Mouse (Mus musculus): ENCODE measurements around the gene Kcmf1. TPM values are rescaled to one million over a fixed set of nuclear protein-coding genes. Genes with fewer than 3 reads are reported as not detected.

The Kcmf1 gene
- polyA plus RNA-seq, 1 experiment from 2014 or later, result 28.4 TPM

GRCm38 (mm10) chr6:72895000-72895399 is 4.8 kb downstream of the Kcmf1 start:
- Histone ChIP-seq H3K4me1 (peaks cover 18% of the 10 kb centered on the region), H3K27ac (no peak overlapping the region), H3K4me2 (no peak overlapping the region), H3K27me3 (no peaks in the 10 kb centered on the region), H3K36me3 (ENCODE audit: poor library complexity, severe bottlenecking) (no peaks in the 10 kb centered on the region), H3K9ac (no peak overlapping the region), H3K4me3 (no peak overlapping the region), H3K9me3 (replicated peaks) (no peaks in the 10 kb centered on the region)
- no peak for ATAC-seq
- WGBS, result 86% methylated on average over 3 of the region's 3 CpGs

GRCm38 (mm10) chr6:72891238-72891637 is 8.5 kb downstream of the Kcmf1 start:
- Histone ChIP-seq H3K27me3 (no peaks in the 10 kb centered on the region), H3K9ac (no peak overlapping the region), H3K27ac (no peak overlapping the region), H3K4me1 (no peaks in the 10 kb centered on the region), H3K4me3 (no peak overlapping the region), H3K36me3 (ENCODE audit: poor library complexity, severe bottlenecking) (no peaks in the 10 kb centered on the region), H3K9me3 (replicated peaks) (no peaks in the 10 kb centered on the region), H3K4me2 (no peak overlapping the region)
- WGBS, result 89% methylated on average over 2 of the region's 2 CpGs
- ATAC-seq, result no peak

GRCm38 (mm10) chr6:72888655-72889054 is 11.1 kb downstream of the Kcmf1 start:
- 88% methylated on average over 2 of the region's 2 CpGs for WGBS

GRCm38 (mm10) chr6:72885268-72885667 is 14.5 kb downstream of the Kcmf1 start:
- H3K4me2 ChIP-seq, result no peak overlapping the region
- WGBS, result 79% methylated on average over 1 of the region's 1 CpGs
- H3K9ac ChIP-seq, result no peak overlapping the region

More at GRCm38 (mm10) chr6:72888655-72889054, 11.1 kb downstream of the Kcmf1 start:
- Histone ChIP-seq H3K36me3 (ENCODE audit: poor library complexity, severe bottlenecking) (no peaks in the 10 kb centered on the region), H3K27me3 (no peaks in the 10 kb centered on the region), H3K9me3 (replicated peaks) (no peaks in the 10 kb centered on the region), H3K9ac (no peak overlapping the region), H3K4me1 (no peaks in the 10 kb centered on the region), H3K4me3 (no peak overlapping the region), H3K27ac (no peak overlapping the region), H3K4me2 (no peak overlapping the region)
- no peak for ATAC-seq

GRCm38 (mm10) chr6:72884767-72885166 is 15.0 kb downstream of the Kcmf1 start:
- no peak overlapping the region for H3K4me3 ChIP-seq
- no peaks in the 10 kb centered on the region for H3K9me3 ChIP-seq (replicated peaks)
- ATAC-seq, result no peak
- no peaks in the 10 kb centered on the region for H3K4me1 ChIP-seq
- H3K9ac ChIP-seq, result no peak overlapping the region
- H3K27ac ChIP-seq, result no peak overlapping the region
- H3K4me2 ChIP-seq, result no peak overlapping the region
- no peaks in the 10 kb centered on the region for H3K27me3 ChIP-seq
- WGBS, result 93% methylated on average over 3 of the region's 3 CpGs
- H3K36me3 ChIP-seq (ENCODE audit: poor library complexity, severe bottlenecking), result no peaks in the 10 kb centered on the region

More at GRCm38 (mm10) chr6:72885268-72885667, 14.5 kb downstream of the Kcmf1 start:
- Histone ChIP-seq H3K27me3 (no peaks in the 10 kb centered on the region), H3K36me3 (ENCODE audit: poor library complexity, severe bottlenecking) (no peaks in the 10 kb centered on the region), H3K9me3 (replicated peaks) (no peaks in the 10 kb centered on the region), H3K4me1 (no peaks in the 10 kb centered on the region), H3K4me3 (no peak overlapping the region), H3K27ac (no peak overlapping the region)
- no peak for ATAC-seq

- 94% methylated on average over 8 of the region's 8 CpGs for WGBS
- H3K27me3 ChIP-seq, result no peaks in the 10 kb centered on the region
- no peak overlapping the region for H3K4me2 ChIP-seq
- no peaks in the 10 kb centered on the region for H3K9me3 ChIP-seq (replicated peaks)
- no peaks in the 10 kb centered on the region for H3K36me3 ChIP-seq (ENCODE audit: poor library complexity, severe bottlenecking)
- no peaks in the 10 kb centered on the region for H3K4me1 ChIP-seq
- no peak overlapping the region for H3K4me3 ChIP-seq
- H3K9ac ChIP-seq, result no peak overlapping the region
- no peak for ATAC-seq
- no peak overlapping the region for H3K27ac ChIP-seq
Observed at GRCm38 (mm10) chr6:72882661-72883458, 16.9 kb downstream of the Kcmf1 start.

GRCm38 (mm10) chr6:72882222-72882621 is 17.6 kb downstream of the Kcmf1 start:
- Histone ChIP-seq H3K4me1 (no peaks in the 10 kb centered on the region), H3K27ac (no peak overlapping the region), H3K9me3 (replicated peaks) (no peaks in the 10 kb centered on the region), H3K4me3 (no peak overlapping the region), H3K36me3 (ENCODE audit: poor library complexity, severe bottlenecking) (no peaks in the 10 kb centered on the region), H3K4me2 (no peak overlapping the region), H3K27me3 (no peaks in the 10 kb centered on the region), H3K9ac (no peak overlapping the region)
- 96% methylated on average over 3 of the region's 3 CpGs for WGBS
- no peak for ATAC-seq

- no peak overlapping the region for H3K4me3 ChIP-seq
- no peak for ATAC-seq
- H3K36me3 ChIP-seq (ENCODE audit: poor library complexity, severe bottlenecking), result no peaks in the 10 kb centered on the region
- no peak overlapping the region for H3K9ac ChIP-seq
- H3K4me2 ChIP-seq, result no peak overlapping the region
- no peak overlapping the region for H3K27ac ChIP-seq
- no peaks in the 10 kb centered on the region for H3K4me1 ChIP-seq
- WGBS, result 75% methylated on average over 1 of the region's 1 CpGs
- no peaks in the 10 kb centered on the region for H3K27me3 ChIP-seq
- H3K9me3 ChIP-seq (replicated peaks), result no peaks in the 10 kb centered on the region
Observed at GRCm38 (mm10) chr6:72881619-72881979, 18.2 kb downstream of the Kcmf1 start.

GRCm38 (mm10) chr6:72880913-72881618 is 18.7 kb downstream of the Kcmf1 start:
- 96% methylated on average over 9 of the region's 9 CpGs for WGBS
- no peak overlapping the region for H3K9ac ChIP-seq

GRCm38 (mm10) chr6:72876629-72877028 is 23.1 kb downstream of the Kcmf1 start:
- ATAC-seq, result no peak
- Histone ChIP-seq H3K36me3 (ENCODE audit: poor library complexity, severe bottlenecking) (no peaks in the 10 kb centered on the region), H3K27ac (no peak overlapping the region), H3K4me1 (no peaks in the 10 kb centered on the region; the same call in 1 of the 2 replicates), H3K4me2 (no peak overlapping the region), H3K27me3 (no peaks in the 10 kb centered on the region), H3K4me3 (no peak overlapping the region), H3K9ac (no peak overlapping the region), H3K9me3 (replicated peaks) (no peaks in the 10 kb centered on the region)
- 98% methylated on average over 6 of the region's 6 CpGs for WGBS

More at GRCm38 (mm10) chr6:72880913-72881618, 18.7 kb downstream of the Kcmf1 start:
- Histone ChIP-seq H3K4me2 (no peak overlapping the region), H3K27me3 (no peaks in the 10 kb centered on the region), H3K4me1 (no peaks in the 10 kb centered on the region), H3K36me3 (ENCODE audit: poor library complexity, severe bottlenecking) (no peaks in the 10 kb centered on the region), H3K9me3 (replicated peaks) (no peaks in the 10 kb centered on the region), H3K4me3 (no peak overlapping the region), H3K27ac (no peak overlapping the region)
- no peak for ATAC-seq

GRCm38 (mm10) chr6:72873338-72873737 is 26.4 kb downstream of the Kcmf1 start:
- WGBS, result 92% methylated on average over 3 of the region's 3 CpGs
- Histone ChIP-seq H3K9me3 (replicated peaks) (no peaks in the 10 kb centered on the region), H3K9ac (no peak overlapping the region)

GRCm38 (mm10) chr6:72872276-72872675 is 27.5 kb downstream of the Kcmf1 start:
- 84% methylated on average over 1 of the region's 1 CpGs for WGBS
- Histone ChIP-seq H3K27me3 (no peaks in the 10 kb centered on the region), H3K4me2 (no peak overlapping the region), H3K9me3 (replicated peaks) (no peaks in the 10 kb centered on the region), H3K27ac (no peak overlapping the region), H3K9ac (no peak overlapping the region), H3K4me3 (no peak overlapping the region), H3K36me3 (ENCODE audit: poor library complexity, severe bottlenecking) (no peaks in the 10 kb centered on the region), H3K4me1 (peaks cover 12% of the 10 kb centered on the region)
- no peak for ATAC-seq

More at GRCm38 (mm10) chr6:72873338-72873737, 26.4 kb downstream of the Kcmf1 start:
- Histone ChIP-seq H3K4me1 (peaks cover 12% of the 10 kb centered on the region), H3K4me3 (no peak overlapping the region), H3K27me3 (no peaks in the 10 kb centered on the region), H3K36me3 (ENCODE audit: poor library complexity, severe bottlenecking) (no peaks in the 10 kb centered on the region), H3K4me2 (no peak overlapping the region), H3K27ac (no peak overlapping the region)
- ATAC-seq, result no peak

All from forebrain, embryonic 13.5 days (tissue).